9 mouse cellular contexts compared by ENCODE assay signal in the genomic region with DNA sequence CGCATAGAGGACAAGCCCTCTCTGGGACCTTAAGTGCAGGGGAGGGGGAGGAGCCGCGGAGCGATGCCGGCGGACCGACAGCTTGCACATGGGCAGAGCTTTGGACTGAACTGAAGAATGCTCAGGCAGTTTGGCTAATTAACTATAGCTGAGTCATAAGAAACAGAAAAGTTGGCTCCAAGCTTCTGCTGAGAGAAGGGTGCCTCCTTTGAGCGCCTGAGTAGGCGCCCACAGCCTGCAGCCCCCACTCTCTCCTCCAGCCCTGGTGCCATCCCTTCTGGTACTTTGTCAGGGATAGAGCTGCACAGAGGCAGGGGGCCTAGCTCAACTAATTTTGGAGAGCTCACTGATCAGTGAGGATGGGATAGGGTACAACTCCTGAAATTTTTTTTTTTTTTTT. TPM values are rescaled to one million over a fixed set of nuclear protein-coding genes. Genes with fewer than 3 reads are reported as not detected.
DNase-seq lines count a peak whose midpoint lies in the region; ATAC-seq and TF ChIP-seq lines count a peak whose summit lies in the region.
"Had no signal": no experiment of that assay in that cellular context is flagged by ENCODE, and none has a peak within 500 bp of the region (broad histone marks: within the 10 kb centered on the region; RNA-seq: fewer than 3 reads in every experiment).

No protein-coding gene starts in this region.

- 38% methylated on average over 9 of the region's 9 CpGs for WGBS in lung, embryonic 14.5 days
- 50% methylated on average over 9 of the region's 9 CpGs for WGBS in lung, adult 2 months
- WGBS in stomach, postnatal 0 days = 26% methylated on average over 9 of the region's 9 CpGs

- TF ChIP-seq EP300 in stomach, postnatal 0 days (optimal IDR thresholded peaks at IDR 0.05) = no peak

- no peak for ATAC-seq in lung, embryonic 14.5 days (ENCODE audit: insufficient read depth)
- peak; percentile 54 for ATAC-seq in stomach, postnatal 0 days (ENCODE audit: low FRiP score, low TSS enrichment)
- ATAC-seq in cerebellum, adult (ENCODE audit: insufficient number of reproducible peaks, low FRiP score, low TSS enrichment) = no peak

- no peaks in the 10 kb centered on the region for H3K36me3 ChIP-seq in lung, embryonic 14.5 days (ENCODE audit: insufficient read depth)
- no peaks in the 10 kb centered on the region for H3K36me3 ChIP-seq in stomach, postnatal 0 days (ENCODE audit: control insufficient read depth, insufficient read depth, low read length)

- H3K27me3 ChIP-seq in lung, embryonic 14.5 days (ENCODE audit: insufficient read depth, low read length) = no peaks in the 10 kb centered on the region
- no peaks in the 10 kb centered on the region for H3K27me3 ChIP-seq in stomach, postnatal 0 days (ENCODE audit: control insufficient read depth, insufficient read depth, low read length)

- H3K27ac ChIP-seq in lung, embryonic 14.5 days (ENCODE audit: low read depth) = no peak overlapping the region
- H3K27ac ChIP-seq in stomach, postnatal 0 days (replicated peaks) = no peak overlapping the region

- no peaks in the 10 kb centered on the region for H3K9me3 ChIP-seq in lung, embryonic 14.5 days (ENCODE audit: low read depth, low read length)
- no peaks in the 10 kb centered on the region for H3K9me3 ChIP-seq in stomach, postnatal 0 days (ENCODE audit: control insufficient read depth, low read length)
- H3K9me3 ChIP-seq: megakaryocyte, embryonic 14.5 days had no signal

- no peak for TF ChIP-seq CTCF in lung, embryonic 14.5 days (IDR thresholded peaks at IDR 0.05; ENCODE audit: low read depth)
- no peak for TF ChIP-seq CTCF in lung, adult 2 months (IDR thresholded peaks at IDR 0.05; ENCODE audit: insufficient read depth, low read length)
- no peak for TF ChIP-seq CTCF in stomach, postnatal 0 days (IDR thresholded peaks at IDR 0.05; ENCODE audit: low read depth)

- peak; percentile 23 for DNase-seq in lung, embryonic 14.5 days
- no peak for DNase-seq in lung, adult 2 months
- DNase-seq in frontal cortex, adult 2 months (ENCODE audit: extremely low spot score in 1 of 2, low spot score in 1 of 2) = peak; percentile 59 to 80
- peak; percentile 58 to 63 for DNase-seq in layer of hippocampus, adult 8-10 months (ENCODE audit: low spot score in 2 of 2)
- DNase-seq in stomach, postnatal 0 days (ENCODE audit: low spot score) = peak; percentile 22
- DNase-seq in ovary, adult 18-20 months (ENCODE audit: low spot score) = no peak
- DNase-seq in adrenal gland, adult (ENCODE audit: inconsistent age in 2 of 2, low spot score in 1 of 2) = no peak

- no peak overlapping the region for H3K4me3 ChIP-seq in lung, embryonic 14.5 days (ENCODE audit: low read depth, low read length)
- H3K4me3 ChIP-seq in lung, adult 2 months (replicated peaks; ENCODE audit: extremely low read depth, low read depth, low read length) = no peak overlapping the region
- H3K4me3 ChIP-seq in stomach, postnatal 0 days (ENCODE audit: low read depth, low read length) = no peak overlapping the region
- H3K4me3 ChIP-seq: megakaryocyte, embryonic 14.5 days had no signal

- no peaks in the 10 kb centered on the region for H3K4me1 ChIP-seq in lung, embryonic 14.5 days (ENCODE audit: insufficient read depth)
- no peaks in the 10 kb centered on the region for H3K4me1 ChIP-seq in lung, adult 2 months (ENCODE audit: control insufficient read depth, insufficient read depth, low read length)
- no peaks in the 10 kb centered on the region for H3K4me1 ChIP-seq in stomach, postnatal 0 days (replicated peaks; ENCODE audit: control insufficient read depth, insufficient read depth)

- H3K4me2 ChIP-seq in lung, embryonic 14.5 days = no peak overlapping the region
- no peak overlapping the region for H3K4me2 ChIP-seq in stomach, postnatal 0 days (replicated peaks; ENCODE audit: low read depth)

- TF ChIP-seq POLR2A in lung, adult 2 months (IDR thresholded peaks at IDR 0.05; ENCODE audit: borderline replicate concordance, extremely low read depth, low read depth, low read length) = no peak

- no peak overlapping the region for H3K9ac ChIP-seq in lung, embryonic 14.5 days
- H3K9ac ChIP-seq in stomach, postnatal 0 days (ENCODE audit: low read length) = no peak overlapping the region

RNA-seq across cellular contexts. Expression of a gene that starts 27.9 kb away (rescaled TPM):
- polyA plus RNA-seq in lung, embryonic 14.5 days (2014; fragmentation: Nextera tagmentation; extraction: Ambion mirVana) = 1.3 and 1.4 TPM in 2 replicates
- polyA plus RNA-seq in lung, adult 2 months (2012; rRNA removed) = 19.8 and 20.8 TPM in 2 replicates
- polyA plus RNA-seq in frontal cortex, adult 2 months (2012; rRNA removed) = 18.3 and 21.6 TPM in 2 replicates
- total RNA-seq in layer of hippocampus, adult 8-10 months (2022) = 100 to 1,000 TPM in 2 of 4 experiments, 10 to 100 TPM in 2; 89.1 to 103 (median 99.7) TPM
- polyA plus RNA-seq in stomach, postnatal 0 days (2015; fragmentation: Nextera tagmentation; extraction: Ambion mirVana) = 1.2 and 1.3 TPM in 2 replicates

Comparison
In these comparisons a context has a peak if more than half of its experiments do, and no peak if none do; other contexts are left out.
1. DNase-seq: peak in lung, embryonic 14.5 days (single experiment), frontal cortex, adult 2 months (2 of 2), layer of hippocampus, adult 8-10 months (2 of 2) and stomach, postnatal 0 days (single experiment); none in lung, adult 2 months (single experiment), ovary, adult 18-20 months (single experiment) and adrenal gland, adult (0 of 2).